Mouse (Mus musculus) intestine, embryonic 15.5 days (tissue): ENCODE data around the gene Osbpl9. TPM values are rescaled to one million over a fixed set of nuclear protein-coding genes. Genes with fewer than 3 reads are reported as not detected.

Experiments
- microRNA counts: library from miRNA; unstranded; fragments of <30 nt; microRNA quantifications from one replicate; lab custom pipeline; 2016
- polyA plus RNA-seq: library from polyadenylated mRNA; unstranded; fragments of >200 nt; fragmentation: Nextera tagmentation; extraction: Ambion mirVana; gene quantifications from 2 replicates; pipeline ENCODE4 v1.2.1, GENCODE M21; 2015

Gene Osbpl9
- polyA plus RNA-seq, 1 experiment from 2014 or later = 56.1 TPM

MicroRNAs within 50 kb of the gene (microRNA counts, 519-probe panel; counts per million panel counts)
- microRNA mmu-miR-761 (lab: Ali Mortazavi, UCI) = 2,477 counts per million, percentile 64 among the panel's probes with 10 or more counts

Other genes starting within 250 kb of the Osbpl9 start
- 56.0 and 56.1 TPM in 2 replicates for gene Nrd1, start 201.6 kb downstream of the Osbpl9 start, polyA plus RNA-seq
- 0.13 and 0.15 TPM in 2 replicates for gene Calr4, start 32.2 kb upstream of the Osbpl9 start, polyA plus RNA-seq
- 30.4 and 35.1 TPM in 2 replicates for gene Eps15, start 78.0 kb upstream of the Osbpl9 start, polyA plus RNA-seq
- 17.0 and 21.5 TPM in 2 replicates for gene Ttc39a, start 204.4 kb upstream of the Osbpl9 start, polyA plus RNA-seq